Mouse (Mus musculus) thymus, adult 2 months (tissue): Measurements from ENCODE around the gene Rab40c.

Experiments used
- CTCF ChIP-seq: fragments of 200-500 bp; IDR thresholded peaks from 2 replicates; pipeline ENCODE4 v1.5.1; 2012; ENCODE audit warnings: mild to moderate bottlenecking, control low read depth, low read length, moderate library complexity, borderline replicate concordance; ENCODE audit not compliant: control insufficient read depth, poor library complexity, insufficient read depth; ENCODE audit errors: extremely low read depth
- POLR2A ChIP-seq: fragments of 200-500 bp; IDR thresholded peaks from 2 replicates; pipeline ENCODE4 v1.6.1; 2012; ENCODE audit warnings: mild to moderate bottlenecking, low read length, control low read depth, moderate library complexity; ENCODE audit not compliant: control insufficient read depth, poor library complexity, insufficient read depth; ENCODE audit errors: extremely low read depth

GRCm38 (mm10) chr17:25843122-25843521 lies 76.4 kb downstream of the Rab40c start:
- TF ChIP-seq CTCF (no peak), POLR2A (no peak)
